Mouse (Mus musculus): ENCODE results near the gene Tmem120b.

The Tmem120b gene

DNA sequence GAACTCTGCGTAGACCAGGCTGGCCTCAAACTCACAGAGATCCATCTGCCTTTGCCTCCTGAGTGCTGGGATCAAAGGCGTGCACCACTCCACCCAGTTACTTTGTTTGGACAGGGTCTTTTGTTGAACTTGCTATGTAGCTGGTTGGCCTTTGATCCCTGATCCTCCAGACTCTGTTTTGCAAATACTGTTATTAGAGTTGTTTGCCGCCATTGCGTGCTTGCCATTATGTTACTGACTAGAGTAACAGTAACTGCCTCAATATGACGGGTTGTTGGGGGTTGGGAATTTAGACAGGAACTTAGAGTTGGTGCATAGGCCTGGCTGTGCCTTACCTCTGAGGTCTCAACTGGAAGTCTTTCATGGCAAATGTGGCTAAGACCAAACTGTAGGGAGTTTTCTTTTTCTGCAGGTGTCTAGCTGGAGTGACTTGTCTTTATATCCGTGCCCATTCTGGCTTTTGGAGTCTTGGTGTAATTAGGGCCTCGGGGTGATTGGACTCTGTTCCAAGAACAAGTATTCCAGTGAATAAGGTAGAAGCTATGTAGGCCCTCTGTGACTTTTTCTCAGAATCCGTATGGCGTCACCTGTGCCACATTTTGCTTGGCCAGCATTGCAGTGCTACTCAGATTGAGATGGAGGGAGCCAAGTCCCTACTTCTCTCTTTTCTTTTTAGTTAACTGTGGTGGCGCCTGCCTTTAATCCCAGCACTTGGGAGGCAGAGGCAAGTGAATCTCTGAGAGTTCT lies 22.5 kb downstream of the Tmem120b start:
- no peak for DNase-seq (ENCODE audit: low spot score in 2 of 2)

DNA sequence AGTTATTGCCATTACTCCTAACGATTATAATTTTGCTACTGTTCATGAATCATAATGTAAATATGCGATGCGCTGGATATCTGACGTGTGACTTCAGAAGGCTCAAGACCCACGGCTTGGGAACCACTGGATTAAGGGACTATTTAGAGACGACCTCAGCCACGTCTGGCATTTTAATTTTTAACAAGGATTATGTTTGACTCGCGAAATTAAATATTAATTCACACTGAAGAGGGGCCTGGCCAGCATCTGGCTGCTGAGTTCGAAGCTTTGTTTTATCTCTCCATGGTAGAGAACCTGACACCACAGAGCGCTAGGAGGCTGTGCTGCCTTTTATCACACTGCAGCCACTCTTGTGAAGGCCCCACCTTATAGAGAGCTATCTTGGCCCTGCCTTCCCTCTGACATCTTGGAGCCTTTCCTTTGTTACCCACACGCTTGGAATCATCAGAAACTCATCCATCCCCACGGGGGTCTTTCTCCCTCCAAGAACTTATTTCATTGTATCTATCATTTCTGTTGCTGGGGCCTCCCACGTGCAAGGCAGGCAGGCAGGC lies 24.9 kb downstream of the Tmem120b start:
- no peak for DNase-seq (ENCODE audit: low spot score in 2 of 2)

DNA sequence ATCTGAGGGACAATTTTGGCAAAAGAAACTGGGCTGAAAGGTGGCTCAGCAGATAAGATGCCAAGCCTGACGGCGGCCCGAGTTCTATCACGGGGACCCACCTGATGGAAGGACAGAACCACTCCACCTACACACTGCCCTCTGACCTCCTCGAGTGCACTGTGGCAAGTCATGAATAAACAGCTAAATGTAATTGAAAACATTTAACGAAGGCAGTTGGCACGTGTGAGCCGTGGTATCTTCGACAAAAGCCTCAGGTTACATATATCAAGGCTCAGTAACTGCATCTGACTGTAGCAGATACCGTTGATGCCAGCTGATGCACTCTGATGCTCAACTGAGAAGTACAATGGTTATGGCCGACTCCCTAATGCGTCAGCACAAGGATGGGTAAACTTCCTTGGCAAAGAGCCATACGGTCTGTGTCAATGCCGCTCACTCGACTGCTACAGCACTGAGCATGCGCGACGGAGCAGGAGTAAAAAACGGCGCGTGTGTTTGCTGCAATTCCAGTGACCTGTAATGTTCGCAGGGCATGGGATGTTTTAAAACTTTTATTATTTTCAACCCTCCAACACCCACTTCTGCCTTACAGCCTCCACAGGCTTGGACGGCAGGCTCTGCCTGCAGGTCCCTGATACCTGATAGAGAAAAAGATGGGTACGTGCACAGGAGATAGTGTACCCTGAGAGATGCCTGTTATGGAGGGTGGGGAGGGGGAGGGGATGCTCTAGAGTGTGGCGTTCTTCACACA lies 26.2 kb downstream of the Tmem120b start:
- no peak for DNase-seq (ENCODE audit: low spot score in 2 of 2)

DNA sequence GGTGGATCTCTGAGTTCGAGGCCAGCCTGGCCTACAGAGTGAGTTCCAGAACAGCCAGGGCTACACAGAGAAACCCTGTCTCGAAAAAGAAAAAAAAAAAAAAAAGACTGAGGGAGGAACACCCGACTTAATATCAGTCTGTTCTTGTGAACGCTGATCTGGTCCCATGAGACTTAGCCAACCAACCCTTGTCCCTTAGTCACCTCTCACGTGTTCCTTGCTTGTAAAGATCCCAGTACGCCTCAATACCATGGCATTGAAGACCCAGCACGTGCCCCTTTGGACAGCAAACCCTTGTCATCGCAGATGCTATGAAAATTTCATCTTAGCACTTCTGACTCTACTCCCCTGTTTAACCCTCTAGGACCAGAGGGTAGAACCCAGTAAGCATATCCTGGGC lies 28.1 kb downstream of the Tmem120b start:
- no peak for DNase-seq (ENCODE audit: low spot score in 2 of 2)

DNA sequence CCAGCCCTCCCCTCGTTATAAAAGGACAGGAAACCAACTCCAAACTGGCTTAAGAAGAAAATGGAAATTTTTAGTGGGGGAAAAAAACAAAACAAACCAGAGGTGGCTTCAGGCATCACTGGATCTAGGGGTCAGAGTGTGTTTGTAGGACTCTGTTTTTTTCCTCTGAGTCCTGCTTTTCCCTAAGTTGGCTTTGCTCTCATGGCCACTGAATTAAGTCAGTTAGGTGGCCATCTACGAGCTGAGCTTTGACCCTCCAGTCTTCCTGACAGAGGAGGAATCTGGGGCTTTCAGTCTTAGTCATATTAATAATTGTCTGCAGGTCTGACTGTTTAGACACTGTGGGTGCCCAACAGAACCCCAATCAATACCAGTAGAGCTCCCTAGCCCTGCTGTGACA lies 30.3 kb downstream of the Tmem120b start:
- no peak for DNase-seq (ENCODE audit: low spot score in 2 of 2)

DNA sequence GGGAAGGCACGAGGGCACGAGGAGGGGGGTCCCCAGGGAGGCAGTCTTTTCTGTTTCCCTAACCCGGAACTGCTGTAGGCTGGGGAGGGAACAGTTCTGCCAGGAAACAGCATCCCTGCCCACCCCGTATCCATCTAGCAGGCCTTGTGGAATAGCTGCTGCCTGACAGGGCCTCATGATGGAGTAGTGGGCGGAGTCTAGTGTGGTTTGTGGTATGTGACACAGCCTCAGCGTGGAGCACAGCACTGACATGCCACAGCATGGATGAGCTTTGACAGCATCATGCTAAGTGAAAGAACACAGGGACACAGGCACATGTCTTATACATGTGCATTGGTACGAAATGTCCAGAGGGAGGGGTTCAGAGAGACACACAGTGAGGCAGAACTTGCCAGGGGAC lies 34.2 kb downstream of the Tmem120b start:
- no peak for DNase-seq (ENCODE audit: low spot score in 2 of 2)

DNA sequence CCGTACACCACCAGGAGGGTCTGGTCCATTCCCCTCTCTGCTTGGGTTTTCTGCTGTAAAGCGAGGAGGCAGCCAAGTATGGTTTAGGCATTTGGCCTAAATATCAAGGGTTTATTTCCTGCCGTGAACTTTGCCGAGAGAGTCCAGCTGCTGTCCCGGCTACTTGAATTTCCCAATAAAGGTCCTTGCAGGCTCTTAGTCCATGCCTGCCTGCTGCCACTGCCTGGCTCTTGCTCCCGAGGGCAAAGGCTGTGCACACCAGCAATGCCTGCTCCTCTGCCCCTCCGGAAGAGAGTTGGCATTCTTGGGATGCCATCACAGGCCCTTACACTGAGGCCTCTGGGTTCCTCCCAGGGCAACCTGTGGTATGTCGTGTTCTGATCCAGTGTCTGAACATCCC lies 35.3 kb downstream of the Tmem120b start:
- no peak for DNase-seq (ENCODE audit: low spot score in 2 of 2)

DNA sequence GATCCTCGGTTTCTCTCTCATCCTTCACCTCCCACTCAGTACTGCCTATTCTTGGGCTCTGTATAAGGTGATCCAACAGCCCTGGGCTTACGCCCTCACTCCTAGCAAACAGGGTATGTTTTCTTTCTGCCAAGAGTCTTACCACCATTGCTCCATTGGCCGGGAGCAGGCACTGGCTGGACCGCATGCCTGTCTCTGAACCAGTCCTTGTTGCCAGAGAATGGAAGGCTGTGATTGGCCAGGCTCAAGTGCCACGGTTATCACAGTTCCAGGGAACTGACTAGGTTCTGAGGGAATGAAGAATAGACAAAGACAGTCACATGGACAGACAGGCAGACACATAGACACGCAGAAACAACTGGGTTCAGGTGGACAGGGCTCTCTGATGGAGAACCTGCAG lies 36.6 kb downstream of the Tmem120b start:
- no peak for DNase-seq (ENCODE audit: low spot score in 2 of 2)

DNA sequence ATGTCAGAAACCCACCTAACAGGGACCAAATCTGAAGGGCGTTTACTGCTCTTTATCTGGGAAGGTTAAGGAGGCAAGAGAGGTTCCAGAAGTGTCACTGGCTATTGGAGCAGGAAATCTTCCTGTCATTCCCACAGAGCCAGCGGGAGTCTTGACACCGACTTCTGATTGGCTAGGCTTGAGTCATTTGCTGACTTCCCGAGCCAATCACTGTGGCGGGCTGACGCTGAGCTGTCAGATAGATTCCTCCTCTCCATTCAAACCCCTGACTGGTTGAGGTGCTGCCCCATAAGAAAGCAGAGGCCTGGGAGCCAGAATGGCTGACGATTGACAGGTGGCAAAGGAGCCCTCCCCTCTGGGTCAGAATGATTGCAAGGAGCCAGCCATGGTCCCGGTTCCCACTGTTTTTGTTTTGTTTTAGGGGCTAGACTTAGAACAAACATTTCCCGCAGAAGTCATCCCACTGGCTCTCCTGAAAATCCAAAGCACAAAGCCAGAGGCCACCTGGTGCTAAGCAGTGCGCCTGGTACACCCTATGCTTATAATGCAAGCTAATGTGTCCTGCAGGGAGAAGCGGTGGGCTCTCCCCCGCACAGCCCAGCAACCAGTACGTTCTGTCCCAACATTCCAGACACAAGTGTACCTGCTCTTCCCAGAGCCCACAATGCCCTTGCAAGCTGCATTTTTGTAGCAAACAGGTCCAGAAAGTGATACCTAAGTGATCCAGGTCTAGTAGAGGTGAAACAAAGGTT lies 41.4 kb downstream of the Tmem120b start:
- DNase-seq (ENCODE audit: low spot score in 2 of 2), result no peak

DNA sequence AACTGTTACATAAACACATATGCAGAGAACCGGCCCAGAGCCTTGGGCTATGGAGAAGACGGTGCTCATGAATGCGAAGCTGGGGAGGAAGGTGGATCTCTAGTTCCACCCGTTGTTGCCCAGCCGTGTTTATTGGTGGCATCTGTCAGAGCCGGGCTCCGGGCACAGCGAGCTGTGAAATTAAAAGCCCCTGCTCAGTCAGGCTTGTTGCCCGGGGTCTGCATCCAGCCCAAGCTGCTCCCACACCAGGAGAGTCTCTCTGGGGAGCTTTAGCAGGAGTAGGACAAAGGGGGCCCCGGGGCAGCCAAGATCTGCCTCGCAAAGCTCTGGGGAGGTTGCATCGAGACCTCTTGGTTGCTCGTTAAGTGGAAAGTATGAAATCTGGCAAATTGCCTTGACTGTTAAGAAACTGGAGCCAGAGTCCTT lies 42.1 kb downstream of the Tmem120b start:
- DNase-seq (ENCODE audit: low spot score in 2 of 2), result no peak

DNA sequence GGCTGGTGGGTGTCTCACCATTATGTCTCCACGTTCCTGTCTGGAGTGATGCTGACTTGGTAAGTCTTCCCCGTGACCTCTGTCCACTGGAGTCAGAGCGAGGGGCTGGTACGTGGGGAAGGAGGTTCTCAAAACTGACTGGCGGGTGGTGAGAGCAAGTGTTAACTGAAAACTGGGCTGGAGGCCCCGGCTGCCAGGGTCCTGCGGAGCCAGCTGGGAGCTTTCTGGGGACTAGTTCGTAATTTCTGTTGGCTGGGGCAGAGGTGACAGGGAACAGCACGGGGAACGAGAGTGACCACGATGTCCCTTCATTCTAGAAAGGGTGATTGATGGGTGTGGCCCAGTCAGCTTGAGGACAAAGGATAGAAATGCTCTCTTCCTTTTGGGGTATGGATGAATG lies 45.9 kb downstream of the Tmem120b start:
- DNase-seq (ENCODE audit: low spot score in 2 of 2), result no peak

DNA sequence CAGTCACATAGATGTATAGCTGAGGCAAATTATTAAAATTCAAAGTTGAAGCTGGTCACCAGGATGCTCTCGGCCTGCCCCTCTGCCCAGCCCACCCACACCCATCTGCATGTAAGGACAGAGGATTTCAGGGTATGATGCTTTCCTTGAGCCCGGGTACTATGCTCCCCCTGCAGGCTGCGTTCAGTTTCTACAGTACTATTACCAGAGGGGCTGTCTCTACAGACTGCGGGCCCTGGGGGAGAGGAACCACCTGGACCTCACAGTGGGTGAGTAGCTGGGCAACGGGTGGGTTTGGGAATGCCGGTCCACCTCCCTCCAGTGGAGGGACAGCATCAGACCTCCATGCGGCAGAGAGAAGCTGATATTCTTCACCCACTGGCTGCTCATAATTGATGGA lies 46.7 kb downstream of the Tmem120b start:
- DNase-seq (ENCODE audit: low spot score in 2 of 2), result no peak

DNA sequence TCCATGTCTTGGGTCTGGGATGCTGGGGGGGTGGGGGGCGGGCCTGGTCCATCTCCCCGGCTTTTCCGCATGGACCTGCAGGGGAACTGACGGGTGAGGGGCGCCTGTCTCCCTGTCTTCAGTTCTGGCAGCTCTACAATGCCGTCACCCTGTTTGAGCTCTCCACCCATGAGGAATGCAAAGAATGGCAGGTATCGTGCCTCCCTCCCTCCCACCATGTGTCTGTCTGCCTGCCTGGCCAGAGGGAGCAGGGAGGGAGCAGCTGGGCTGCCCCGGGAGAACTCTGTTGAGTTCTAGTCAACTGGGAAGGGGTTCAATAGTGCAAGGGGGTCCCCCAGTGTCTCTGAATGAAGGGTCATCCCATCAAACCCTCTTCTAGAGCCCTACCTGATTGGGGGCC lies 47.9 kb downstream of the Tmem120b start:
- DNase-seq (ENCODE audit: low spot score in 2 of 2), result no peak

DNA sequence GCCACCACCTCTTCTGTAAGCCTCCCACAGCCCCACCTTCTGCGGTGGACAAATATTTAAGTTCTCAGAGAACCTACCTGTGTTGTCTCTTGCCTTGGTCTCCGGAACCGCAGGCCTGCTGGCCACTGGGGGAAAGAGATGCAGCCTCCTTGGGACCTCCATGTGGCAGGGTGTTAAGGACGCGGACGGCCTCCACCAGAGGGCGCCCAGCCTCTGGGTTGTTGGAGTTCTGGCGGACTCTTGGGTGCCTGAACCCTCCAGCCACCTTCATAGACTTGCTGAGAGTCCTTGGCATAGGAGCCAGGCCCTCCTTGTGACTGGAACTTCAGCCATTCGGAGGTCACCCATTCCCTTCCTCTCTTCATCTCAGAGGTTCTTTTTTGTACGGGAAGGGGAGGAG lies 49.0 kb downstream of the Tmem120b start:
- DNase-seq (ENCODE audit: low spot score in 2 of 2), result peak in 1 of 2 experiments; percentile 70

DNA sequence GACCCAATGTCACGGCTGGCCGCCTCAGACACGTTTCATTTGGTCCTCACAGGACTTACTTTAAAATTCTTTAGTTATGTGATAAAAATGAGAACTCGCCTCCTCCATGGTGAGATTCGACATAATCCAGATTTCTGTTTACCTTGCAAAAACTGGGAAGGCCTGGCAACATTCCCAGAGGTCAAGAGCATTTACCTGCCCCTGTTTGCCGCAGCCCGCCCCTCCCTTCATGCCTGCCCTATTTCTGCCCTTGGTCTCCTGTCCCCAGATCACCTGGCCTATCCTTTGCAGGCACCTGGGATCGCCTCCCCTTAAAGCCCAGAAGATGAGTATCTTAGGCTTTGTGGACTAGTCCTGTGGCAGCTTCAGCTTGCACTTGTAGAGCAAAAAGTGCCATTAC lies 49.6 kb downstream of the Tmem120b start:
- no peak for DNase-seq (ENCODE audit: low spot score in 2 of 2)

DNA sequence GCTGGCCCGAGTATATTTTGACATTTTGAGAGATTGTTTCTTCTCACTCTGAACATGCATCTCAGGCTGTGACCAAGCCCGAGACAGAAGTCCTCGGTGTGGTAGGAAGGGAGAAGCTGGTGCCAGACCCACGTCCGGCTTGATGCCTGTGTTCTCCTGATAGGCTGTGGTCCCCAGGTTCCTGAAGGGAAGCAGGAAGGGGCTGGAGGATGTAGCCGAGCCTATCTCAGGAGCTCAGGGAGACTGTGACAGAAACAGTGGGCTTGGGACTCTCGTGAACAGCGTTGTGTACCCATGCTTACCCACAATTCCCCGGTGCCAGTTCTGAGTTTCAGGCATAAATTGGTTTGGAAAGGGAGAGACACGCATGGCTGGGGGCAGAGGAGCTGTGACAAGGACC lies 50.6 kb downstream of the Tmem120b start:
- no peak for DNase-seq (ENCODE audit: low spot score in 2 of 2)

DNA sequence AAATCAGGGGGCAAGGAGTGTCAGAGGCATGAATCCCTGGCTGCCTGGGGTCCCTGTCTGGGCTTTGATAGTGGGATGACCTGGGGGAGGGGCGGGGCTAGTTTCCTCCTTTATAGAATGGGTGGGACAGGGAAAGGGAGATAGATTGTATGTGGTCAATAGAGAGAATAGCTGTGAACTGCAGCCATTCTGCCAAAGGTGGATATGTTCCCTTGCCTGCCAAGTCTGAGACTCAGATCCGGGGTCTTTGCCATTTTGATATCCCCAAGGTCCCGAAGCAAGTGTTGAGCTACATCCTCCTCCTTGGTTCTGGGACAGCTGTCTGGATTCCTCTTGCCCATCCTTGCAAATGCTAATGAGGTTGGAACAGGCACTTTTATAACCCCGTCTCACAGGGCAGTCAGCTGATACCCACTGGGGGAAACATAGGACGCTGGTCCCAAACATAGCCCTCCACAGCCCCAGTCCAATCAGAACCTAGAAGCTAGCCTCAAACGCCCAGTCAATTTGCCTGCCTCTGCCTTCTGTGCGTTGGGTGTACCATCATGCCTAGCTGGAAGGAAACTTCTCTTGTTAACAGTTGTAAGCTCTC lies 52.5 kb downstream of the Tmem120b start:
- no peak for DNase-seq (ENCODE audit: low spot score in 2 of 2)

DNA sequence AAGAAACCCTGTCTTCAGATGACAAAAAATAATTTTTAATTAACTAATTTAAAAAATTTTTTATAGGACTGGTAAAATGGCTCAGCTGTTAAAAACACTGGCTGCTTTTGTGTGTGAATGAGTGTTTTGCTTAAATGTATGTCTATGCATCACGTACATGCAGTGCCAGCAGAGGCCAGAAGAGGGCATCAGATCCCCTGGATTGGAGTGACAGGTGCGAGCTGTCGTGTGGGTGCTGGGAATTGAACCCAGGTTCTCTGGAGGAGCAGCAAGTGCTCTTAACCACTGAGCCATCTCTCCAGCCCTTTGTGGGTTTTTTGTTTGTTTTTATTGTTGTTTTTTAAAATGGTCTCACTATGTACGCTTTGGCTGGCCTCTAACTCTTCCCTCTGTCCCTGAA lies 54.0 kb downstream of the Tmem120b start:
- no peak for DNase-seq (ENCODE audit: low spot score in 2 of 2)

DNA sequence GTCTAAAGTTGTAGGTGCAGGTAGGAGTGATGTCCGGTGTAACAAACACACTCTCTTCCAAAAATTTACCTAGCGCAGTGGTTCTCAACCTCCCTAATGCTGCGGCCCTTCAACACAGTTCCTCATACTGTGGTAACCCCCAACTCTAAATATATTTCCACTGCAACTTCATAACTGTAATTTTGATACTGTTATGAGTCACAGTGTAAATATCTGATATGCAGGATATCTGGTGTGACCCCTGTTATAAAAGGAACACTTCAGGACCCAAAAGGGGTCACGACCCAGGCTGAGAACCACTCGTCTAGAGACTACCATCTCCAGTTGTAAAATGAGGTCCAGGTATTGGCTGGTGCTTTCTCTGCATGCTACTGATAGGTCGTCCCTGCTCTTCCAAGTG lies 56.9 kb downstream of the Tmem120b start:
- DNase-seq (ENCODE audit: low spot score in 2 of 2), result no peak

DNA sequence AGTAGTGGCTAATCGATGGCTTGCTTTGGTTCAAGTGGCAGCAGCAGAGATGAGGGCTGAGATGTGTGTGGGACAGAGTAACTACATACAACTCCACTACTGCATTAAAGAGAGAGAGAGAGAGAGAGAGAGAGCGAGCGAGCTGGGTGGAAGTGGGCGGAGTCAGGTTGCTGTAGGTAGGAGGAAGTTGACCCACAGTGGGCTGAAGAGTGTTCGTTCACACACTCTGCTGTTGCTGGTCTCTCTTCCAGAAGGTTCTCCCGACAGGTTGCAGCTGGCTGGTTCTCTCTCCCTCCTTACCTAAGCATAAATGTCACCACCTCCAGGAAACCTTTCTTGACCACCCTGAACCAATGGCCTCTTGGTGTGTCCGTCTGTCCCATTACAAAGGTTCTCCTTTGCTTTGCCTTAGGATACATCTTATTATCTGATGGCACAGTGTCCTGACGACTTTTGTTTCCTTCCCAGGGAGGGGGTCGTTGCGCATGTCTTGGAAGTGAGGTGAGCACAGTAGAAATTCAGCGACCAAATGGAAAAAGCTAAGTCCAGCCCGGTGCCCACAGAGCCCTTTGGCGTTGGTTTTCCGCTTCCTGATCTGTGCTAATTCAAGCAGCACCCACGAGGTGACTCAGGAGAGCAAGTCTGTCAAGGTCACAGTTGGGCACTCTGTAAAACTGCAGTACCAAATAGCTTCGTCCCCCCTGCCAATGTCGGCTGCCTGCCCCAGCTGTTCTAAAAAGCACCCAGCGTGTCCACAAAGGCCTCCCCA lies 57.6 kb downstream of the Tmem120b start:
- DNase-seq (ENCODE audit: low spot score in 2 of 2), result no peak

DNA sequence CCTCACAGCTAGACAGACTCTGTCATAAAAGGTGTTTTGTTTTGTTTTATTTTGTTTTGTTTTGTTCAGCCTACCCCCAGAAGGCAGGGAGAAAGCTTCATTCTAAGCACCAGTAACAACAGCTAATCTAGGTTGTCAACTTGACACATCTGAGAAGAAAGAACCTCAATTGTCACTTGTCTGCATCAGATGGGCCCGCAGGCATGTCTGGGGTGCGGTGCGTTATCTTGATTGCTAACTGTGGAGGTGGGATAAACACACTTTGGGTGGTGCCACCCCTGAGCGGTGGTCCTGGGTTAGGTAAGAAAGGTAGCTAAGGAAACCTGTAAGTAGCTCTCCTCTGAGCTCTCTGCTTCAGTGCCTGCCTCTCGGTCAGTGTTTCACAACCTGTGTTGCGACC lies 58.8 kb downstream of the Tmem120b start:
- no peak for DNase-seq (ENCODE audit: low spot score in 2 of 2)

Measured in frontal cortex, postnatal 10 days (tissue).